Mouse (Mus musculus) cerebellum, adult 2 months (tissue): ENCODE data around the gene Etl4.

Experiments
- CTCF ChIP-seq: fragments of 200-500 bp; IDR thresholded peaks from 2 replicates; pipeline ENCODE4 v1.5.1; 2011; ENCODE audit warnings: low read depth, mild to moderate bottlenecking, control low read depth, low read length, moderate library complexity, borderline replicate concordance; ENCODE audit not compliant: insufficient read depth
- POLR2A ChIP-seq: fragments of 200-500 bp; IDR thresholded peaks from 2 replicates; pipeline ENCODE4 v1.6.1; 2011; ENCODE audit warnings: low read length, control low read depth, borderline replicate concordance; ENCODE audit not compliant: insufficient read depth

DNA sequence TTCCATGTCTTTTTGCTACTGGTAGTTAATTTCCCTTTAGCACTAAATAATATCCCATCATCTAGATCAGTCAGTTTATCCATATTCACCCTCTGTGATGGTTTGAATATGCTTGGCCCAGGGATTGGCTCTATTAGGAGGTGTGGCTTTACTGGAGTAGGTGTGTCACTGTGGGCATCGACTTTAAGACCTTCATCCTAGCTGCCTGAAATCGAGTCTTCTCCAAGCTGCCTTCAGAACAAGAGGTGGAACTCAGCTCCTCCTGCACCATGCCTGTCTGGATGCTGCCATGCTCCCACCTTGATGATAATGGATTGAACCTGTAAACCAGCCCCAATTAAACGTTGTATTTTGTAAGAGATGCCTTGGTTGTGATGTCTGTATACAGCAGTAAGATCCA lies 758.3 kb downstream of the Etl4 start:
- TF ChIP-seq POLR2A = no peak
- TF ChIP-seq CTCF = no peak
